Mouse (Mus musculus): ENCODE results near the gene Inhbc. TPM values are rescaled to one million over a fixed set of nuclear protein-coding genes. Genes with fewer than 3 reads are reported as not detected.

Inhbc gene
- polyA plus RNA-seq, 1 experiment from 2014 or later: not detected

GRCm38 (mm10) chr10:127335271-127335670 lies 35.0 kb downstream of the Inhbc start:
- WGBS: 65% methylated on average over 1 of the region's 1 CpGs
- no peak overlapping the region for H3K27ac ChIP-seq (ENCODE audit: low read depth, low read length)
- peaks cover 2% of the 10 kb centered on the region; the same call in 1 of the 2 replicates for H3K27me3 ChIP-seq (replicated peaks; ENCODE audit: control insufficient read depth, insufficient read depth, low read length)
- peaks cover 13% of the 10 kb centered on the region for H3K4me1 ChIP-seq (ENCODE audit: control insufficient read depth, insufficient read depth, low read depth, low read length)
- H3K4me3 ChIP-seq (ENCODE audit: low read length): no peak overlapping the region
- no peak for ATAC-seq
- no peak overlapping the region for H3K9ac ChIP-seq (ENCODE audit: low read depth, low read length)
- H3K36me3 ChIP-seq (ENCODE audit: control insufficient read depth, insufficient read depth, low read length): no peaks in the 10 kb centered on the region; the same call in 1 of the 2 replicates
- no peak overlapping the region for H3K4me2 ChIP-seq (ENCODE audit: low read length)
- no peaks in the 10 kb centered on the region for H3K9me3 ChIP-seq (ENCODE audit: control insufficient read depth, low read length)

DNA sequence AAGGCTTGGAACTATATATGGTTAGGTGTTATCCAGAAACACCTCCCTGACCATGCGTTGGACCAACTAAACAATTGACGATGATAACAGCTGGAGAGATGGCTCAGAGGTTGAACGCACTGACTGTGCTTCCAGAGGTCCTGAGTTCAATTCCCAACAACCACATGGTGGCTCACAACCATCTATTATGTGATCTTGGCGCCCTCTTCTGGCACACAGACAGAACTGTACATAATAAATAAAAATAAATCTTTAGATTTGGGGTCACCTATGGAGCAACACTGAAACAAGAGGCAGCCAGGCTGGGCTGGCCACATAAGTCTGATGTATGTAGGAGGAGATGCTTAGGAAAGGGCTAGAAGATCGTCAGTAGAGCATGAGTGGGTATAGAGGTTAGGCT lies 37.1 kb downstream of the Inhbc start:
- Histone ChIP-seq H3K4me3 (ENCODE audit: low read length) (no peak overlapping the region), H3K36me3 (ENCODE audit: control insufficient read depth, insufficient read depth, low read length) (no peaks in the 10 kb centered on the region; the same call in 1 of the 2 replicates), H3K9ac (ENCODE audit: low read depth, low read length) (no peak overlapping the region), H3K9me3 (ENCODE audit: control insufficient read depth, low read length) (no peaks in the 10 kb centered on the region), H3K27ac (ENCODE audit: low read depth, low read length) (no peak overlapping the region), H3K4me1 (ENCODE audit: control insufficient read depth, insufficient read depth, low read depth, low read length) (no peaks in the 10 kb centered on the region), H3K4me2 (ENCODE audit: low read length) (no peak overlapping the region), H3K27me3 (replicated peaks; ENCODE audit: control insufficient read depth, insufficient read depth, low read length) (peaks cover 14% of the 10 kb centered on the region)
- no peak for ATAC-seq
- WGBS: 64% methylated on average over 5 of the region's 5 CpGs

DNA sequence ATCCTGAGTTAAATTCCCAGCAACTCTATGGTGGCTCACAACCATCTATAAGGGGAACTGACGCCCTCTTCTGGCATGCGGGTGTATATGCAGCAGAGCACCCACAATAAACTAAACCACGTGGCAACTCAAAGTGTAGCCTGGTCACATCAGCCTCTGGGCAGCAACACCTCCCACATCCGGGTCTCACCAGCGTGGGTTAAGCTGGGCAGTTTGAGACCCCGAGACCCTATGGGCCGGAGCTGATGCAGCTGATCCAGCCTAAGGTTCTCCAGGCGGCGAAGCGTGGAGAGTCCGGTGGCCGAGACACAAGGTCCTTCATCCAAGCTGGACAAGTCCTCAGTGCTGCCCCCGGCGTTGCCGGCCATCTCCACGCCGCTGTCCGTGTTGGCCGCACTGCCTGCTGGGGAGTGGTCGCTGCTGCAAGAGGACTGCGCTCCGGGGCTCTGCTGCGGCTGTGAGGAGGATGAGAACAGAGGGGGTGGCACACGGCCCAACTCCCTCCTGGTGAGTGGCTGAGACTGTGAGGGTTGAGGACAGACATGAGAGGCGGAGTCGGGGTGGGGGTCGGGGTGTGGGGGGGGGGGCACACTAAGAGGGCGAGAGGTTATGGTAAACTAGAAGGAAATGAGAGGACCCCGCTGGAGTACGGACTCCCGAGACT lies 37.9 kb downstream of the Inhbc start:
- Histone ChIP-seq H3K36me3 (ENCODE audit: control insufficient read depth, insufficient read depth, low read length) (no peaks in the 10 kb centered on the region; the same call in 1 of the 2 replicates), H3K9me3 (ENCODE audit: control insufficient read depth, low read length) (0 out of 2 replicates have a peak, but pooled peaks cover under 1% of the 10 kb centered on the region), H3K9ac (ENCODE audit: low read depth, low read length) (peak overlapping the region; percentile 62), H3K4me2 (ENCODE audit: low read length) (peak overlapping the region; percentile 47), H3K27me3 (replicated peaks; ENCODE audit: control insufficient read depth, insufficient read depth, low read length) (peaks cover 22% of the 10 kb centered on the region), H3K4me3 (ENCODE audit: low read length) (peak overlapping the region; percentile 33), H3K4me1 (ENCODE audit: control insufficient read depth, insufficient read depth, low read depth, low read length) (no peaks in the 10 kb centered on the region), H3K27ac (ENCODE audit: low read depth, low read length) (no peak overlapping the region)
- WGBS: 41% methylated on average over 31 of the region's 31 CpGs
- no peak for ATAC-seq

DNA sequence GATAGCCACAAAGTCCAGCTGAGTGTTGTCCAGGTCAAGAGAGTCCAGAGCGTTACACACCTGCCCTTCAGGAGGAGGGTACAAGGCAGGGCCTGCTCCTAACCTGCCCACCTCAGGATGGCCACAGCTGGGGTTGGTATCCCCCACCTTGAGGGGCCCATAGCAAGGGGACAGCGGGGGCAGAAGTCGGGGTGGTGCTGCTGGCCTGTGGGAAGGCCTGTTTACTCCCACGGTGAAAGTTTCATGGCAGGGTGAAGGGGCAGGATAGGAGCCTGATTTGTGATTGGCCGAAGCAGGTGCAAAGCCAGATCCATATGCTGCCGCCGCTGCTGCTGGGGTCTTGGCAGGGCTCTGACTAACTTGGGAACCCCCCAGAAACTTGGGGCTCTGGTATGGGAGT lies 40.0 kb downstream of the Inhbc start:
- no peak for ATAC-seq
- Histone ChIP-seq H3K9ac (ENCODE audit: low read depth, low read length) (no peak overlapping the region), H3K9me3 (ENCODE audit: control insufficient read depth, low read length) (0 out of 2 replicates have a peak, but pooled peaks cover 2% of the 10 kb centered on the region), H3K27me3 (replicated peaks; ENCODE audit: control insufficient read depth, insufficient read depth, low read length) (peaks cover 38% of the 10 kb centered on the region), H3K36me3 (ENCODE audit: control insufficient read depth, insufficient read depth, low read length) (no peaks in the 10 kb centered on the region; the same call in 1 of the 2 replicates), H3K4me1 (ENCODE audit: control insufficient read depth, insufficient read depth, low read depth, low read length) (peaks cover 10% of the 10 kb centered on the region), H3K4me3 (ENCODE audit: low read length) (no peak overlapping the region), H3K4me2 (ENCODE audit: low read length) (no peak overlapping the region), H3K27ac (ENCODE audit: low read depth, low read length) (no peak overlapping the region)
- WGBS: 80% methylated on average over 7 of the region's 7 CpGs

DNA sequence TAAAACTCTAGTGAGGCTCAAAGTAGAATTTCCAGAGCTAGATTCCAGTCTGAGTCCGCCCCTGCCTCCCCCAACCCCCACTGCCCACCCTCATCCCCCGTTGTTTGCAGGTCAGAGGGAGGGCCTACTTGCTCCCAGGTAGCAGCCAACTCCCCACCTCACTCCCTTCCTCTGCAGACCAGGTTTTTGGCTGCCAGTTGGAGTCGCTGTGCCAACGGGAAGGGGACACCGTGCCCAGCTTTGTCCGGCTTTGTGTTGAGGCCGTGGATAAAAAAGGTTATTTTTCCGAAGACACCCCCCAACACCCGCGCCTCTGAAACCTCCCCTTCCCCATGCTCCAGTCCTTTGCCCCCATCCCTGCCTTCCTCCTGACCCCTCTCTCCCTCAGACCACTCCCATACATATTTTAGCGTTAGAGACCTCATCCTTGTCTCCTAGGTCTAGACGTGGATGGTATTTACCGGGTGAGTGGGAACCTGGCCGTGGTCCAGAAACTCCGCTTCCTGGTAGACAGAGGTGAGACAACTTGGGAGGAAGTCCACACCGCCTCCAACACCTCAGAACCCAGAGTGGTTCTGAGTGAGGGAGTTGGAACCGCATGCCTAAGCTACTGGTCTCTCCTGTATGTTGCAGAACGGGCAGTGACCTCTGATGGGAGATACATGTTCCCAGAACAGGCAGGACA lies 42.6 kb downstream of the Inhbc start:
- no peak for ATAC-seq
- H3K9me3 ChIP-seq (ENCODE audit: control insufficient read depth, low read length): 0 out of 2 replicates have a peak, but pooled peaks cover 2% of the 10 kb centered on the region
- H3K4me2 ChIP-seq (ENCODE audit: low read length): no peak overlapping the region
- WGBS: 46% methylated on average over 18 of the region's 18 CpGs
- H3K4me1 ChIP-seq (ENCODE audit: control insufficient read depth, insufficient read depth, low read depth, low read length): peaks cover 10% of the 10 kb centered on the region
- no peak overlapping the region for H3K4me3 ChIP-seq (ENCODE audit: low read length)
- H3K9ac ChIP-seq (ENCODE audit: low read depth, low read length): no peak overlapping the region
- no peaks in the 10 kb centered on the region for H3K36me3 ChIP-seq (ENCODE audit: control insufficient read depth, insufficient read depth, low read length)
- peaks cover 54% of the 10 kb centered on the region for H3K27me3 ChIP-seq (replicated peaks; ENCODE audit: control insufficient read depth, insufficient read depth, low read length)
- H3K27ac ChIP-seq (ENCODE audit: low read depth, low read length): no peak overlapping the region

DNA sequence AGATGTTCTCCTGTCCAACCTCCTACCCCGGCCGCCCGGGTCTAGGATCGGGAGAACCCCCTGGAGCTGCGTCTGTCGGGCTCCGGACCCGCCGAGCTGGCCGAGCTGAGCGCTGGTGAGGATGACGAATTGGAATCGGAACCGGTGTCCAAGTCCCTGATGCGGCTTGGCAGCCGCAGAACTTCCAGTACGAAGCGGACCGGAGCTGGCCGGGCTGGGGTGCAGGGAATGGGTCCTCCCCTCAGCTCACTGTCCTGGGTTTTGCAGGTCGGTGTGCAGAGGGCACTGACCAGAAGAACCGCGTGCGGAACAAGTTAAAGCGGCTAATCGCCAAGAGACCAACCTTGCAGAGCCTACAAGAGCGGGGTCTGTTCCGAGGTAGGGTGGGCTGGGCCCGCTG lies 43.4 kb downstream of the Inhbc start:
- Histone ChIP-seq H3K36me3 (ENCODE audit: control insufficient read depth, insufficient read depth, low read length) (no peaks in the 10 kb centered on the region), H3K4me3 (ENCODE audit: low read length) (peak overlapping the region; percentile 39), H3K9me3 (ENCODE audit: control insufficient read depth, low read length) (0 out of 2 replicates have a peak, but pooled peaks cover 2% of the 10 kb centered on the region), H3K4me1 (ENCODE audit: control insufficient read depth, insufficient read depth, low read depth, low read length) (peaks cover 10% of the 10 kb centered on the region), H3K9ac (ENCODE audit: low read depth, low read length) (peak overlapping the region; percentile 56), H3K27ac (ENCODE audit: low read depth, low read length) (no peak overlapping the region), H3K27me3 (replicated peaks; ENCODE audit: control insufficient read depth, insufficient read depth, low read length) (peaks cover 56% of the 10 kb centered on the region), H3K4me2 (ENCODE audit: low read length) (peak overlapping the region; percentile 68)
- no peak for ATAC-seq
- 6% methylated on average over 29 of the region's 29 CpGs for WGBS

- Histone ChIP-seq H3K4me1 (ENCODE audit: control insufficient read depth, insufficient read depth, low read depth, low read length) (peaks cover 10% of the 10 kb centered on the region), H3K4me2 (ENCODE audit: low read length) (peak overlapping the region; percentile 68), H3K27ac (ENCODE audit: low read depth, low read length) (no peak overlapping the region), H3K27me3 (replicated peaks; ENCODE audit: control insufficient read depth, insufficient read depth, low read length) (peaks cover 56% of the 10 kb centered on the region), H3K9ac (ENCODE audit: low read depth, low read length) (peak overlapping the region; percentile 56), H3K4me3 (ENCODE audit: low read length) (peak overlapping the region; percentile 39), H3K36me3 (ENCODE audit: control insufficient read depth, insufficient read depth, low read length) (no peaks in the 10 kb centered on the region), H3K9me3 (ENCODE audit: control insufficient read depth, low read length) (0 out of 2 replicates have a peak, but pooled peaks cover 2% of the 10 kb centered on the region)
- WGBS: under 1% methylated on average over 54 of the region's 54 CpGs
- ATAC-seq: 0 out of 2 replicates have a peak, but pooled peaks have one; percentile 19
Observed at GRCm38 (mm10) chr10:127326017-127326801, 44.0 kb downstream of the Inhbc start.

GRCm38 (mm10) chr10:127325454-127326016 lies 44.7 kb downstream of the Inhbc start:
- WGBS: 27% methylated on average over 14 of the region's 14 CpGs
- ATAC-seq: no peak
- Histone ChIP-seq H3K27ac (ENCODE audit: low read depth, low read length) (no peak overlapping the region), H3K4me1 (ENCODE audit: control insufficient read depth, insufficient read depth, low read depth, low read length) (peaks cover 10% of the 10 kb centered on the region), H3K4me3 (ENCODE audit: low read length) (no peak overlapping the region), H3K4me2 (ENCODE audit: low read length) (no peak overlapping the region; the same call in 1 of the 2 replicates), H3K9ac (ENCODE audit: low read depth, low read length) (no peak overlapping the region), H3K36me3 (ENCODE audit: control insufficient read depth, insufficient read depth, low read length) (no peaks in the 10 kb centered on the region), H3K27me3 (replicated peaks; ENCODE audit: control insufficient read depth, insufficient read depth, low read length) (peaks cover 56% of the 10 kb centered on the region), H3K9me3 (ENCODE audit: control insufficient read depth, low read length) (0 out of 2 replicates have a peak, but pooled peaks cover 2% of the 10 kb centered on the region)

Data from hindbrain, embryonic 16.5 days (tissue).